Mouse (Mus musculus) cerebellum, adult 9-10 months (tissue): ENCODE measurements around the gene Comp.

ENCODE experiments used
- DNase-seq: peaks from one replicate; pipeline ENCODE4 v3.0.0; 2022

Gene Comp

GRCm38 (mm10) chr8:70404212-70404611 lies 30.9 kb downstream of the Comp start:
- no peak for DNase-seq

- DNase-seq = no peak
Measured at GRCm38 (mm10) chr8:70405189-70405588, 31.8 kb downstream of the Comp start.

GRCm38 (mm10) chr8:70406427-70407069 lies 33.2 kb downstream of the Comp start:
- DNase-seq = peak; percentile 69

GRCm38 (mm10) chr8:70408301-70408700 lies 34.9 kb downstream of the Comp start:
- peak; percentile 60 for DNase-seq

- no peak for DNase-seq
Measured at GRCm38 (mm10) chr8:70409019-70409418, 35.7 kb downstream of the Comp start.

- DNase-seq = peak; percentile 72
Measured at GRCm38 (mm10) chr8:70409455-70409871, 36.1 kb downstream of the Comp start.

- DNase-seq = peak; percentile 70
Measured at GRCm38 (mm10) chr8:70410281-70410680, 36.9 kb downstream of the Comp start.

GRCm38 (mm10) chr8:70414310-70414946 lies 41.1 kb downstream of the Comp start:
- no peak for DNase-seq

- peak; percentile 60 for DNase-seq
Measured at GRCm38 (mm10) chr8:70415540-70416451, 42.4 kb downstream of the Comp start.

GRCm38 (mm10) chr8:70416941-70417340 lies 43.6 kb downstream of the Comp start:
- DNase-seq = peak; percentile 77

- DNase-seq = peak; percentile 62
Measured at GRCm38 (mm10) chr8:70417914-70418313, 44.6 kb downstream of the Comp start.

- DNase-seq = peak; percentile 70
Measured at GRCm38 (mm10) chr8:70418954-70419353, 45.6 kb downstream of the Comp start.

- DNase-seq = no peak
Measured at GRCm38 (mm10) chr8:70419879-70420643, 46.7 kb downstream of the Comp start.

GRCm38 (mm10) chr8:70421349-70422104 lies 48.2 kb downstream of the Comp start:
- peak; percentile 49 for DNase-seq

- DNase-seq = no peak
Measured at GRCm38 (mm10) chr8:70422722-70423121, 49.4 kb downstream of the Comp start.

GRCm38 (mm10) chr8:70426300-70426907 lies 53.0 kb downstream of the Comp start:
- no peak for DNase-seq

- no peak for DNase-seq
Measured at GRCm38 (mm10) chr8:70431213-70431612, 57.9 kb downstream of the Comp start.
